Mouse (Mus musculus): ENCODE results near the gene Fbxo42. TPM values are rescaled to one million over a fixed set of nuclear protein-coding genes. Genes with fewer than 3 reads are reported as not detected.

Fbxo42 gene
- polyA plus RNA-seq, 1 experiment from 2014 or later: 15.7 TPM

GRCm38 (mm10) chr4:141113831-141114230 lies 33.9 kb upstream of the Fbxo42 start:
- no peak overlapping the region for H3K9ac ChIP-seq (ENCODE audit: low read length)
- peaks cover 3 to 5% of the 10 kb centered on the region in 2 experiments; a peak in 3 of 4 replicates for H3K4me1 ChIP-seq (ENCODE audit: control insufficient read depth in 2 of 2, insufficient read depth in 2 of 2, low read length in 2 of 2)
- no peak overlapping the region for H3K4me2 ChIP-seq (ENCODE audit: low read length)
- ATAC-seq (ENCODE audit: insufficient number of reproducible peaks, insufficient read depth, low FRiP score, low read depth): 0 out of 2 replicates have a peak, but pooled peaks have one; percentile 40
- 83% methylated on average over 7 of the region's 7 CpGs for WGBS
- H3K27me3 ChIP-seq (ENCODE audit: control insufficient read depth, insufficient read depth, low read length): no peaks in the 10 kb centered on the region
- peaks cover 5% of the 10 kb centered on the region; the same call in 1 of the 2 replicates for H3K9me3 ChIP-seq (ENCODE audit: control insufficient read depth, low read length)
- no peak overlapping the region for H3K4me3 ChIP-seq (ENCODE audit: control insufficient read depth in 1 of 2, insufficient read depth in 1 of 2, low read depth in 1 of 2, low read length in 2 of 2)
- no peak overlapping the region for H3K27ac ChIP-seq (replicated peaks in 1 of 2; ENCODE audit: control insufficient read depth in 1 of 2, insufficient read depth in 1 of 2, low read depth in 2 of 2, low read length in 2 of 2)
- H3K36me3 ChIP-seq (ENCODE audit: control insufficient read depth, insufficient read depth, low read length): peaks cover 82% of the 10 kb centered on the region

GRCm38 (mm10) chr4:141114521-141114981 lies 33.2 kb upstream of the Fbxo42 start:
- H3K27ac ChIP-seq (replicated peaks in 1 of 2; ENCODE audit: control insufficient read depth in 1 of 2, insufficient read depth in 1 of 2, low read depth in 2 of 2, low read length in 2 of 2): no peak overlapping the region
- peaks cover 4 to 11% of the 10 kb centered on the region in 2 experiments; a peak in 1 of 4 replicates for H3K4me1 ChIP-seq (ENCODE audit: control insufficient read depth in 2 of 2, insufficient read depth in 2 of 2, low read length in 2 of 2)
- H3K9me3 ChIP-seq (ENCODE audit: control insufficient read depth, low read length): peaks cover 5% of the 10 kb centered on the region; the same call in 1 of the 2 replicates
- H3K4me2 ChIP-seq (ENCODE audit: low read length): no peak overlapping the region
- no peak overlapping the region for H3K4me3 ChIP-seq (ENCODE audit: control insufficient read depth in 1 of 2, insufficient read depth in 1 of 2, low read depth in 1 of 2, low read length in 2 of 2)
- H3K9ac ChIP-seq (ENCODE audit: low read length): no peak overlapping the region
- H3K27me3 ChIP-seq (ENCODE audit: control insufficient read depth, insufficient read depth, low read length): no peaks in the 10 kb centered on the region
- WGBS: 97% methylated on average over 6 of the region's 6 CpGs
- peaks cover 82% of the 10 kb centered on the region for H3K36me3 ChIP-seq (ENCODE audit: control insufficient read depth, insufficient read depth, low read length)
- ATAC-seq (ENCODE audit: insufficient number of reproducible peaks, insufficient read depth, low FRiP score, low read depth): no peak

- no peak for ATAC-seq (ENCODE audit: insufficient number of reproducible peaks, insufficient read depth, low FRiP score, low read depth)
- peaks cover 2% of the 10 kb centered on the region; the same call in 1 of the 2 replicates for H3K9me3 ChIP-seq (ENCODE audit: control insufficient read depth, low read length)
- H3K9ac ChIP-seq (ENCODE audit: low read length): 0 out of 2 replicates have a peak overlapping the region, but pooled peaks have one; percentile 16
- H3K36me3 ChIP-seq (ENCODE audit: control insufficient read depth, insufficient read depth, low read length): peaks cover 80% of the 10 kb centered on the region
- H3K4me2 ChIP-seq (ENCODE audit: low read length): no peak overlapping the region
- H3K27me3 ChIP-seq (ENCODE audit: control insufficient read depth, insufficient read depth, low read length): no peaks in the 10 kb centered on the region
- no peak overlapping the region for H3K4me3 ChIP-seq (ENCODE audit: control insufficient read depth in 1 of 2, insufficient read depth in 1 of 2, low read depth in 1 of 2, low read length in 2 of 2)
- H3K4me1 ChIP-seq (ENCODE audit: control insufficient read depth in 2 of 2, insufficient read depth in 2 of 2, low read length in 2 of 2): peaks cover 4 to 13% of the 10 kb centered on the region in 2 experiments; a peak in 1 of 4 replicates
- no peak overlapping the region for H3K27ac ChIP-seq (replicated peaks in 1 of 2; ENCODE audit: control insufficient read depth in 1 of 2, insufficient read depth in 1 of 2, low read depth in 2 of 2, low read length in 2 of 2)
- 71% methylated on average over 8 of the region's 8 CpGs for WGBS
These were observed 32.3 kb upstream of the Fbxo42 start for GRCm38 (mm10) chr4:141115398-141115797.

- no peaks in the 10 kb centered on the region for H3K27me3 ChIP-seq (ENCODE audit: control insufficient read depth, insufficient read depth, low read length)
- peaks cover 49% of the 10 kb centered on the region for H3K36me3 ChIP-seq (ENCODE audit: control insufficient read depth, insufficient read depth, low read length)
- ATAC-seq (ENCODE audit: insufficient number of reproducible peaks, insufficient read depth, low FRiP score, low read depth): no peak
- WGBS: 61% methylated on average over 4 of the region's 4 CpGs
- H3K27ac ChIP-seq (replicated peaks in 1 of 2; ENCODE audit: control insufficient read depth in 1 of 2, insufficient read depth in 1 of 2, low read depth in 2 of 2, low read length in 2 of 2): no peak overlapping the region
- no peaks in the 10 kb centered on the region for H3K9me3 ChIP-seq (ENCODE audit: control insufficient read depth, low read length)
- H3K9ac ChIP-seq (ENCODE audit: low read length): no peak overlapping the region
- peaks cover 5 to 30% of the 10 kb centered on the region in 2 experiments; a peak in 3 of 4 replicates for H3K4me1 ChIP-seq (ENCODE audit: control insufficient read depth in 2 of 2, insufficient read depth in 2 of 2, low read length in 2 of 2)
- no peak overlapping the region for H3K4me2 ChIP-seq (ENCODE audit: low read length)
- H3K4me3 ChIP-seq (ENCODE audit: control insufficient read depth in 1 of 2, insufficient read depth in 1 of 2, low read depth in 1 of 2, low read length in 2 of 2): no peak overlapping the region
These were observed 29.0 kb upstream of the Fbxo42 start for GRCm38 (mm10) chr4:141118691-141119090.

GRCm38 (mm10) chr4:141120700-141121099 lies 27.0 kb upstream of the Fbxo42 start:
- WGBS: 27% methylated on average over 11 of the region's 11 CpGs
- no peak overlapping the region for H3K4me2 ChIP-seq (ENCODE audit: low read length)
- peaks cover 32% of the 10 kb centered on the region for H3K36me3 ChIP-seq (ENCODE audit: control insufficient read depth, insufficient read depth, low read length)
- no peaks in the 10 kb centered on the region for H3K27me3 ChIP-seq (ENCODE audit: control insufficient read depth, insufficient read depth, low read length)
- no peaks in the 10 kb centered on the region for H3K9me3 ChIP-seq (ENCODE audit: control insufficient read depth, low read length)
- peaks cover 8 to 37% of the 10 kb centered on the region in 2 experiments; a peak in 3 of 4 replicates for H3K4me1 ChIP-seq (ENCODE audit: control insufficient read depth in 2 of 2, insufficient read depth in 2 of 2, low read length in 2 of 2)
- H3K27ac ChIP-seq (replicated peaks in 1 of 2; ENCODE audit: control insufficient read depth in 1 of 2, insufficient read depth in 1 of 2, low read depth in 2 of 2, low read length in 2 of 2): no peak overlapping the region
- ATAC-seq (ENCODE audit: insufficient number of reproducible peaks, insufficient read depth, low FRiP score, low read depth): no peak
- H3K4me3 ChIP-seq (ENCODE audit: control insufficient read depth in 1 of 2, insufficient read depth in 1 of 2, low read depth in 1 of 2, low read length in 2 of 2): no peak overlapping the region
- H3K9ac ChIP-seq (ENCODE audit: low read length): no peak overlapping the region

- no peaks in the 10 kb centered on the region for H3K9me3 ChIP-seq (ENCODE audit: control insufficient read depth, low read length)
- no peak for ATAC-seq (ENCODE audit: insufficient number of reproducible peaks, insufficient read depth, low FRiP score, low read depth)
- no peak overlapping the region for H3K9ac ChIP-seq (ENCODE audit: low read length)
- H3K36me3 ChIP-seq (ENCODE audit: control insufficient read depth, insufficient read depth, low read length): peaks cover 18% of the 10 kb centered on the region
- 75% methylated on average over 7 of the region's 7 CpGs for WGBS
- 0 out of 4 replicates have a peak overlapping the region, but pooled peaks of 1 of the 2 experiments have one; percentile 11 for H3K27ac ChIP-seq (replicated peaks in 1 of 2; ENCODE audit: control insufficient read depth in 1 of 2, insufficient read depth in 1 of 2, low read depth in 2 of 2, low read length in 2 of 2)
- no peaks in the 10 kb centered on the region for H3K27me3 ChIP-seq (ENCODE audit: control insufficient read depth, insufficient read depth, low read length)
- H3K4me2 ChIP-seq (ENCODE audit: low read length): no peak overlapping the region
- no peak overlapping the region for H3K4me3 ChIP-seq (ENCODE audit: control insufficient read depth in 1 of 2, insufficient read depth in 1 of 2, low read depth in 1 of 2, low read length in 2 of 2)
- H3K4me1 ChIP-seq (ENCODE audit: control insufficient read depth in 2 of 2, insufficient read depth in 2 of 2, low read length in 2 of 2): peaks cover 8 to 37% of the 10 kb centered on the region in 2 experiments; a peak in 3 of 4 replicates
These were observed 25.1 kb upstream of the Fbxo42 start for GRCm38 (mm10) chr4:141122663-141123062.

- peaks cover 14% of the 10 kb centered on the region for H3K36me3 ChIP-seq (ENCODE audit: control insufficient read depth, insufficient read depth, low read length)
- H3K9me3 ChIP-seq (ENCODE audit: control insufficient read depth, low read length): no peaks in the 10 kb centered on the region
- 21% methylated on average over 1 of the region's 1 CpGs for WGBS
- 0 out of 4 replicates have a peak overlapping the region, but pooled peaks of 1 of the 2 experiments have one; percentile 11 for H3K27ac ChIP-seq (replicated peaks in 1 of 2; ENCODE audit: control insufficient read depth in 1 of 2, insufficient read depth in 1 of 2, low read depth in 2 of 2, low read length in 2 of 2)
- H3K4me3 ChIP-seq (ENCODE audit: control insufficient read depth in 1 of 2, insufficient read depth in 1 of 2, low read depth in 1 of 2, low read length in 2 of 2): no peak overlapping the region
- no peak overlapping the region for H3K9ac ChIP-seq (ENCODE audit: low read length)
- no peak for ATAC-seq (ENCODE audit: insufficient number of reproducible peaks, insufficient read depth, low FRiP score, low read depth)
- peaks cover 8 to 37% of the 10 kb centered on the region in 2 experiments; a peak in 3 of 4 replicates for H3K4me1 ChIP-seq (ENCODE audit: control insufficient read depth in 2 of 2, insufficient read depth in 2 of 2, low read length in 2 of 2)
- no peak overlapping the region for H3K4me2 ChIP-seq (ENCODE audit: low read length)
- no peaks in the 10 kb centered on the region for H3K27me3 ChIP-seq (ENCODE audit: control insufficient read depth, insufficient read depth, low read length)
These were observed 24.6 kb upstream of the Fbxo42 start for GRCm38 (mm10) chr4:141123065-141123464.
